Mouse (Mus musculus) ES-E14 (cell line): ENCODE results near the gene Bicral.

Experiments used
- CHD2 ChIP-seq: IDR thresholded peaks from 2 replicates; pipeline ENCODE4 v1.6.1; 2014; ENCODE audit warnings: mild to moderate bottlenecking, low read depth, low read length, inconsistent platforms
- HCFC1 ChIP-seq: IDR thresholded peaks from 2 replicates; pipeline ENCODE4 v1.6.1; 2012; ENCODE audit warnings: low read length, inconsistent platforms, borderline replicate concordance; ENCODE audit not compliant: insufficient read depth
- MAFK ChIP-seq: IDR thresholded peaks from 2 replicates; pipeline ENCODE4 v1.6.1; 2014; ENCODE audit warnings: mild to moderate bottlenecking, low read depth, low read length, inconsistent platforms; ENCODE audit not compliant: insufficient read depth
- ZC3H11A ChIP-seq: IDR thresholded peaks from 2 replicates; pipeline ENCODE4 v1.6.1; 2012; ENCODE audit warnings: low read depth, mild to moderate bottlenecking, inconsistent platforms, low read length, borderline replicate concordance
- ZNF384 ChIP-seq: IDR thresholded peaks from 2 replicates; pipeline ENCODE4 v1.6.1; 2012; ENCODE audit warnings: low read depth, low read length, inconsistent platforms

GRCm38 (mm10) chr17:46889450-46890084 is 31.3 kb upstream of the Bicral start:
- TF ChIP-seq MAFK (no peak), ZC3H11A (no peak), CHD2 (no peak), ZNF384 (0 out of 2 replicates have a peak, but pooled peaks have one; percentile 0), HCFC1 (no peak)
